Mouse (Mus musculus) spleen, adult 2 months (tissue): ENCODE data around the gene Cxcl9.

Experiments
- CTCF ChIP-seq: fragments of 200-500 bp; IDR thresholded peaks from 2 replicates; pipeline ENCODE4 v1.5.1; 2011; ENCODE audit warnings: mild to moderate bottlenecking, inconsistent platforms; ENCODE audit not compliant: insufficient read depth, insufficient read length, insufficient replicate concordance; ENCODE audit errors: extremely low read depth
- POLR2A ChIP-seq: fragments of 200-500 bp; IDR thresholded peaks from 2 replicates; pipeline ENCODE4 v1.6.1; 2011; ENCODE audit warnings: low read depth, low read length, inconsistent platforms

DNA sequence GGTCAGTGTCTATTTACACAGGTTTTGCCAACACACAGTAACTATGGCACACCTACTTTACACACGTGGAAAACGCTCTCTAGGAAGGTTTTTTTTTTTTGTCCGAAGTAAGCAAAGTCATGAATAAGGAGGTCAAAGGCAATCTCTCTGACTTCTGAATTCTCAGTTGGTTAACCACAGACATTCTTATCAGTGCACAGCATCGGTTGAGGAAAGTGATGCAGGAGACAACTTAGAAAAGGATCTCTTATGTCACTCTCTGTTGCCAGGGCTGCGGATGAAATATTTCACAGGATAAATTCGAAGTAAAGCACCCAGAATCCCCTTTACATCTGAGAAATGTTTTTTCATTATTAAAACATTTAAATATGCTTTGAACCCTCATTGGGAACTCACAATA lies 512 bp downstream of the Cxcl9 start:
- no peak for TF ChIP-seq CTCF
- TF ChIP-seq POLR2A: no peak
